Mouse (Mus musculus): ENCODE measurements around the gene Nsg2. TPM values are rescaled to one million over a fixed set of nuclear protein-coding genes. Genes with fewer than 3 reads are reported as not detected.
A peak's percentile ranks its signal among the peaks of the same experiment; 100 is the strongest.

Nsg2 gene
- polyA plus RNA-seq, 1 experiment from 2014 or later, result 0.25 TPM

- Histone ChIP-seq H3K27ac (ENCODE audit: low read depth) (peak overlapping the region; percentile 6; the same call in 1 of the 2 replicates), H3K4me1 (ENCODE audit: insufficient read depth) (no peaks in the 10 kb centered on the region), H3K4me2 (no peak overlapping the region), H3K27me3 (ENCODE audit: insufficient read depth, low read length) (no peaks in the 10 kb centered on the region), H3K9me3 (ENCODE audit: low read depth, low read length) (no peaks in the 10 kb centered on the region), H3K36me3 (ENCODE audit: insufficient read depth) (no peaks in the 10 kb centered on the region), H3K9ac (no peak overlapping the region), H3K4me3 (ENCODE audit: low read depth, low read length) (no peak overlapping the region)
- DNase-seq (peak; percentile 95), ATAC-seq (ENCODE audit: insufficient read depth) (peak; percentile 82)
- no peak for TF ChIP-seq CTCF (IDR thresholded peaks at IDR 0.05; ENCODE audit: low read depth)
- 37% methylated on average over 2 of the region's 2 CpGs for WGBS
Measured at GRCm38 (mm10) chr11:32075163-32075562, 74.9 kb downstream of the Nsg2 start.

DNA sequence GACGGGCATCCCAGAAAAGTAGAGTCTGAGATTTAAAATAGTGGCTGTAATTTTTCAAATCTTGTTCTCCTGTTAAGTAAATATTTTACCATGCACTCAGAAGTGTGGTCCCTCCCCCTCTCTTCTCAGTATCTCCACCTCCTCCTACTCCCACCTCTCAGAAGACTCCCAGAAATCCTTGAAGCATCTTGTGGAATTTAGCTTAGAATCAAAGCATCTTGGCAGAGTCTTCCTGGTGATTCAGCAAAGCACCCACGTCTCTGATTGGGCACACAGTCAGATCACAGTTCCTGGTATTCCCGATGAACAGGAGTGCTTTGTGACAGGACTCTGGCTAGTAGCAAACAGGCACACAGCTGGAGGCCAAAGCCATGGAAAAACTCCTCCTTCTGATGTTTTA is 83.2 kb downstream of the Nsg2 start:
- Histone ChIP-seq H3K4me2 (no peak overlapping the region), H3K4me3 (ENCODE audit: low read depth, low read length) (no peak overlapping the region), H3K9ac (no peak overlapping the region), H3K9me3 (ENCODE audit: low read depth, low read length) (no peaks in the 10 kb centered on the region), H3K27me3 (ENCODE audit: insufficient read depth, low read length) (no peaks in the 10 kb centered on the region), H3K27ac (ENCODE audit: low read depth) (no peak overlapping the region), H3K4me1 (ENCODE audit: insufficient read depth) (no peaks in the 10 kb centered on the region), H3K36me3 (ENCODE audit: insufficient read depth) (no peaks in the 10 kb centered on the region)
- 43% methylated on average over 3 of the region's 3 CpGs for WGBS
- DNase-seq, result peak; percentile 20
- no peak for ATAC-seq (ENCODE audit: insufficient read depth)
- TF ChIP-seq CTCF (IDR thresholded peaks at IDR 0.05; ENCODE audit: low read depth), result no peak

DNA sequence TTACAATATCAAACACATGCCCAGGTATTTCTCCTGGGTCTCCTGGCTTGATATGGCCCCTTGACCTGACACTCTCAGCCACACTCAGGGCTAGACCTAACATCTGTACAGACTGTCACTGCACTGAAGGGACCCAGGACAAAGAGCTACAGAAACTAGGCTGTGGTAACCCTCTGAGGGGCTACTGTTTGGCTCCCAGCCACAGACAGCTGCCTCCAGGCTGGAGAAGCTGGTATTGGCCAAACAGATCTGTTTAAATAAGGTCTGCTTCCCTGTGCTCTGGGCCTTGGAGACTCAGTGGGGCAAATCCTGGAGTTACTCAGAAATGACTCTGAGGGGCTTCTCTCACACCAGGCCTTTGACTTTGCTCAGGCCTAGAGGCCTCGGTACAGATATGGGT is 86.3 kb downstream of the Nsg2 start:
- H3K4me1 ChIP-seq (ENCODE audit: insufficient read depth), result no peaks in the 10 kb centered on the region

GRCm38 (mm10) chr11:32087376-32087775 is 87.1 kb downstream of the Nsg2 start:
- Histone ChIP-seq H3K4me1 (ENCODE audit: insufficient read depth) (no peaks in the 10 kb centered on the region), H3K27me3 (ENCODE audit: insufficient read depth, low read length) (no peaks in the 10 kb centered on the region), H3K27ac (ENCODE audit: low read depth) (no peak overlapping the region), H3K9ac (no peak overlapping the region), H3K9me3 (ENCODE audit: low read depth, low read length) (no peaks in the 10 kb centered on the region), H3K36me3 (ENCODE audit: insufficient read depth) (no peaks in the 10 kb centered on the region), H3K4me2 (no peak overlapping the region), H3K4me3 (ENCODE audit: low read depth, low read length) (no peak overlapping the region)
- TF ChIP-seq CTCF (IDR thresholded peaks at IDR 0.05; ENCODE audit: low read depth), result no peak
- 24% methylated on average over 2 of the region's 2 CpGs for whole genome bisulfite sequencing
- ATAC-seq (ENCODE audit: insufficient read depth), result no peak
- peak; percentile 45 for DNase-seq

More for the DNA sequence above, 86.3 kb downstream of the Nsg2 start:
- H3K9ac ChIP-seq, result no peak overlapping the region
- WGBS, result 70% methylated on average over 1 of the region's 1 CpGs
- no peak overlapping the region for H3K27ac ChIP-seq (ENCODE audit: low read depth)
- ATAC-seq (ENCODE audit: insufficient read depth), result no peak
- TF ChIP-seq CTCF (IDR thresholded peaks at IDR 0.05; ENCODE audit: low read depth), result no peak
- H3K4me3 ChIP-seq (ENCODE audit: low read depth, low read length), result no peak overlapping the region
- H3K9me3 ChIP-seq (ENCODE audit: low read depth, low read length), result no peaks in the 10 kb centered on the region
- no peaks in the 10 kb centered on the region for H3K36me3 ChIP-seq (ENCODE audit: insufficient read depth)
- H3K4me2 ChIP-seq, result no peak overlapping the region
- no peaks in the 10 kb centered on the region for H3K27me3 ChIP-seq (ENCODE audit: insufficient read depth, low read length)
- DNase-seq, result no peak

DNA sequence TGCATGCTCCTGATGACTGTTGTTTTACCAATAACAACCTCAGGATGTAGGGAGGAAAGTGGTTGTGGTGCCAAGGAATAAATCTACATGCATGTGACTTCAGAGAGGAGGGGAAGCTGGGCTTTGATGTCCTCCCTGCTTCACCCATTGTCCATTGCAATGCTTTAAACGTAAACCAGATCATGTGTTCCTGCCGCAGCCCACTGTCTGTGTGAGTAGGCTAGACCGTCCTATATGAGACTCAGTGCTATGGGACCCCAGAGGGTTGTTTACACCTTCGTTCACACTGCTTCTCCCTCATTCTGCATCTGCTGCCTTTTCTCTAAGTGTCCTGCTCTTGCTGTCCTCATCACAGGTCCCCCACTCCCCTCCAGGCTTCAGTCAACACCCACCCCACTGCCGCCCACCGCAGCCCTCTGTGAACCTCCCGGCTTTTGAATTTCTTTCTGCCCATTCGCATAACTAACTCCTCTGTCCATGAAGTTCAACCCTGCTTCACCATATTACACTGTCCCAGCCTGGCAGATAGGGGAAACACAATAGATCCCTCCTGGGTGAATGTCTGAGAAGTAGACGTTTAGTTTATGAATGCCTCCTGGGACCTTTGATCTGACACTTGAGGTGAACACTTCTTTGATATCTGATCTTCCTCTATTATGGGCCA is 87.6 kb downstream of the Nsg2 start:
- WGBS, result 71% methylated on average over 9 of the region's 9 CpGs
- ATAC-seq (ENCODE audit: insufficient read depth) (no peak), DNase-seq (no peak)
- Histone ChIP-seq H3K4me3 (ENCODE audit: low read depth, low read length) (no peak overlapping the region), H3K4me1 (ENCODE audit: insufficient read depth) (no peaks in the 10 kb centered on the region), H3K9me3 (ENCODE audit: low read depth, low read length) (no peaks in the 10 kb centered on the region), H3K27ac (ENCODE audit: low read depth) (no peak overlapping the region), H3K9ac (no peak overlapping the region), H3K4me2 (no peak overlapping the region), H3K27me3 (ENCODE audit: insufficient read depth, low read length) (no peaks in the 10 kb centered on the region), H3K36me3 (ENCODE audit: insufficient read depth) (no peaks in the 10 kb centered on the region)
- TF ChIP-seq CTCF (IDR thresholded peaks at IDR 0.05; ENCODE audit: low read depth), result no peak

GRCm38 (mm10) chr11:32095793-32096192 is 95.5 kb downstream of the Nsg2 start:
- WGBS, result 81% methylated on average over 4 of the region's 4 CpGs
- no peak for ATAC-seq (ENCODE audit: insufficient read depth)
- H3K9ac ChIP-seq, result no peak overlapping the region

GRCm38 (mm10) chr11:32096346-32096745 is 96.1 kb downstream of the Nsg2 start:
- Histone ChIP-seq H3K4me1 (ENCODE audit: insufficient read depth) (no peaks in the 10 kb centered on the region), H3K27me3 (ENCODE audit: insufficient read depth, low read length) (no peaks in the 10 kb centered on the region), H3K9me3 (ENCODE audit: low read depth, low read length) (no peaks in the 10 kb centered on the region), H3K36me3 (ENCODE audit: insufficient read depth) (no peaks in the 10 kb centered on the region), H3K4me3 (ENCODE audit: low read depth, low read length) (no peak overlapping the region), H3K27ac (ENCODE audit: low read depth) (no peak overlapping the region), H3K4me2 (no peak overlapping the region), H3K9ac (no peak overlapping the region)
- TF ChIP-seq CTCF (IDR thresholded peaks at IDR 0.05; ENCODE audit: low read depth), result no peak
- ATAC-seq (ENCODE audit: insufficient read depth) (no peak), DNase-seq (no peak)
- 82% methylated on average over 6 of the region's 6 CpGs for WGBS

More at GRCm38 (mm10) chr11:32095793-32096192, 95.5 kb downstream of the Nsg2 start:
- no peaks in the 10 kb centered on the region for H3K27me3 ChIP-seq (ENCODE audit: insufficient read depth, low read length)
- H3K4me2 ChIP-seq, result no peak overlapping the region
- no peak overlapping the region for H3K4me3 ChIP-seq (ENCODE audit: low read depth, low read length)
- DNase-seq, result no peak
- no peaks in the 10 kb centered on the region for H3K4me1 ChIP-seq (ENCODE audit: insufficient read depth)
- no peak for TF ChIP-seq CTCF (IDR thresholded peaks at IDR 0.05; ENCODE audit: low read depth)
- no peaks in the 10 kb centered on the region for H3K36me3 ChIP-seq (ENCODE audit: insufficient read depth)
- no peak overlapping the region for H3K27ac ChIP-seq (ENCODE audit: low read depth)
- H3K9me3 ChIP-seq (ENCODE audit: low read depth, low read length), result no peaks in the 10 kb centered on the region
